Mouse (Mus musculus): ENCODE results near the gene Invs.

DNA sequence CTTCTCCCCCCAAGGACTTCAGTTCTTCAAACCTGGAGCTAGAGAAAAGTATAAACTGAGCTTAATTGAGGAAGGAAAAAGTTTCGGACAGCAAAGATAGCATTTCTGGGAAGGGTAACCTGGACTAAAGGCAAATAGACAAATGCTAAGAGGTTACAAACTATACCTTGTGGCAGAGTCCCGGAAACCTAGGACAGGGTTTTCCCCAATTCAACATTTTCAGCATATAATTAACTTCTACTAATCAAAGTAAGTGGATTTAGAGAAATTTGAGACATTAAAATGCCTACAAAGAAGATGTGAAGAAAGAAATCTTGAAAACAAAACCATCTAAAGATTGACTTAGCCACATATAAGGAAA is 194.1 kb downstream of the Invs start:
- TF ChIP-seq CTCF (IDR thresholded peaks at IDR 0.05; ENCODE audit: low read depth) (no peak), EP300 (IDR thresholded peaks at IDR 0.05; ENCODE audit: low read depth) (no peak)
